Mouse (Mus musculus): Measurements from ENCODE around the gene Faap100. TPM values are rescaled to one million over a fixed set of nuclear protein-coding genes. Genes with fewer than 3 reads are reported as not detected.
"Not testable (repeated sequence)": the region's sequence is repeated elsewhere in the genome, so short reads cannot be mapped to it uniquely, and the experiment has no call there.

Faap100 gene
- polyA plus RNA-seq (2016; fragmentation: Nextera tagmentation; extraction: Ambion mirVana) = 38.0 and 45.9 TPM in 2 replicates

- peak; percentile 91 for DNase-seq (ENCODE audit: low spot score)
- peaks cover 30% of the 10 kb centered on the region for H3K4me1 ChIP-seq (replicated peaks)
- peak within 1 kb of the TSS; percentile 87 for H3K27ac ChIP-seq
- H3K9me3 ChIP-seq = no peaks in the 10 kb centered on the region
- H3K4me3 ChIP-seq = peak within 1 kb of the TSS; percentile 70
- H3K36me3 ChIP-seq = peaks cover 75% of the 10 kb centered on the region
- H3K27me3 ChIP-seq (ENCODE audit: insufficient read depth, poor library complexity, severe bottlenecking) = no peaks in the 10 kb centered on the region
- 10% methylated on average over 54 of the region's 54 CpGs for WGBS
Observed at GRCm38 (mm10) chr11:120378611-120379540, at the start of gene Faap100. Faap100 (minus strand) TSS chr11:120378764.

- Histone ChIP-seq H3K9me3 (no peaks in the 10 kb centered on the region), H3K4me1 (replicated peaks) (no peaks in the 10 kb centered on the region), H3K27ac (no peak overlapping the region), H3K4me3 (no peak overlapping the region), H3K36me3 (peaks cover 95% of the 10 kb centered on the region), H3K27me3 (ENCODE audit: insufficient read depth, poor library complexity, severe bottlenecking) (no peaks in the 10 kb centered on the region)
- no peak for DNase-seq (ENCODE audit: low spot score)
- 93% methylated on average over 3 of the region's 3 CpGs for WGBS
Observed at GRCm38 (mm10) chr11:120426727-120427126, 48.2 kb upstream of the Faap100 start.

- Histone ChIP-seq H3K9me3 (no peaks in the 10 kb centered on the region), H3K27me3 (ENCODE audit: insufficient read depth, poor library complexity, severe bottlenecking) (no peaks in the 10 kb centered on the region), H3K4me3 (no peak overlapping the region), H3K36me3 (peaks cover 95% of the 10 kb centered on the region), H3K27ac (no peak overlapping the region), H3K4me1 (replicated peaks) (no peaks in the 10 kb centered on the region)
- DNase-seq (ENCODE audit: low spot score) = peak; percentile 65
- 75% methylated on average over 9 of the region's 9 CpGs for WGBS
Observed at GRCm38 (mm10) chr11:120423569-120424295, 45.2 kb upstream of the Faap100 start.

- no peaks in the 10 kb centered on the region for H3K9me3 ChIP-seq
- 93% methylated on average over 13 of the region's 13 CpGs for WGBS
- no peak overlapping the region for H3K4me3 ChIP-seq
- no peaks in the 10 kb centered on the region for H3K27me3 ChIP-seq (ENCODE audit: insufficient read depth, poor library complexity, severe bottlenecking)
- peaks cover 95% of the 10 kb centered on the region for H3K36me3 ChIP-seq
- no peaks in the 10 kb centered on the region for H3K4me1 ChIP-seq (replicated peaks)
- DNase-seq (ENCODE audit: low spot score) = no peak
- H3K27ac ChIP-seq = no peak overlapping the region
Observed at GRCm38 (mm10) chr11:120422651-120423568, 44.3 kb upstream of the Faap100 start.

GRCm38 (mm10) chr11:120418592-120418991 is 40.0 kb upstream of the Faap100 start:
- no peak overlapping the region for H3K4me3 ChIP-seq

GRCm38 (mm10) chr11:120417852-120418251 is 39.3 kb upstream of the Faap100 start:
- 95% methylated on average over 7 of the region's 7 CpGs for whole genome bisulfite sequencing
- Histone ChIP-seq H3K9me3 (no peaks in the 10 kb centered on the region), H3K4me1 (replicated peaks) (no peaks in the 10 kb centered on the region), H3K27ac (no peak overlapping the region), H3K4me3 (no peak overlapping the region), H3K36me3 (peaks cover 97% of the 10 kb centered on the region), H3K27me3 (ENCODE audit: insufficient read depth, poor library complexity, severe bottlenecking) (no peaks in the 10 kb centered on the region)
- DNase-seq (ENCODE audit: low spot score) = no peak

More at GRCm38 (mm10) chr11:120418592-120418991, 40.0 kb upstream of the Faap100 start:
- H3K9me3 ChIP-seq = no peaks in the 10 kb centered on the region
- H3K27me3 ChIP-seq (ENCODE audit: insufficient read depth, poor library complexity, severe bottlenecking) = no peaks in the 10 kb centered on the region
- H3K36me3 ChIP-seq = peaks cover 97% of the 10 kb centered on the region
- DNase-seq (ENCODE audit: low spot score) = no peak
- H3K27ac ChIP-seq = no peak overlapping the region
- H3K4me1 ChIP-seq (replicated peaks) = no peaks in the 10 kb centered on the region
- 100% methylated on average over 1 of the region's 1 CpGs for WGBS

GRCm38 (mm10) chr11:120413621-120414020 is 35.1 kb upstream of the Faap100 start:
- H3K36me3 ChIP-seq = peaks cover 98% of the 10 kb centered on the region
- H3K27me3 ChIP-seq (ENCODE audit: insufficient read depth, poor library complexity, severe bottlenecking); H3K9me3 ChIP-seq; H3K4me3 ChIP-seq; H3K4me1 ChIP-seq (replicated peaks); DNase-seq (ENCODE audit: low spot score); H3K27ac ChIP-seq: not testable (repeated sequence)
- 95% methylated on average over 8 of the region's 10 CpGs for WGBS

- Histone ChIP-seq H3K4me3 (no peak overlapping the region), H3K9me3 (no peaks in the 10 kb centered on the region), H3K27ac (no peak overlapping the region), H3K27me3 (ENCODE audit: insufficient read depth, poor library complexity, severe bottlenecking) (no peaks in the 10 kb centered on the region), H3K4me1 (replicated peaks) (no peaks in the 10 kb centered on the region), H3K36me3 (peaks cover 100% of the 10 kb centered on the region)
- DNase-seq (ENCODE audit: low spot score) = no peak
- 87% methylated on average over 1 of the region's 1 CpGs for WGBS
Observed at GRCm38 (mm10) chr11:120406445-120406844, 27.9 kb upstream of the Faap100 start.

- Histone ChIP-seq H3K4me3 (no peak overlapping the region), H3K9me3 (no peaks in the 10 kb centered on the region), H3K4me1 (replicated peaks) (no peaks in the 10 kb centered on the region), H3K36me3 (peaks cover 100% of the 10 kb centered on the region), H3K27ac (no peak overlapping the region), H3K27me3 (ENCODE audit: insufficient read depth, poor library complexity, severe bottlenecking) (no peaks in the 10 kb centered on the region)
- 94% methylated on average over 3 of the region's 3 CpGs for WGBS
- DNase-seq (ENCODE audit: low spot score) = no peak
Observed at GRCm38 (mm10) chr11:120405867-120406266, 27.3 kb upstream of the Faap100 start.

- Histone ChIP-seq H3K4me3 (no peak overlapping the region), H3K27ac (no peak overlapping the region)
- 98% methylated on average over 1 of the region's 1 CpGs for WGBS
Observed at GRCm38 (mm10) chr11:120404814-120405213, 26.2 kb upstream of the Faap100 start.

GRCm38 (mm10) chr11:120399319-120399718 is 20.8 kb upstream of the Faap100 start:
- no peaks in the 10 kb centered on the region for H3K27me3 ChIP-seq (ENCODE audit: insufficient read depth, poor library complexity, severe bottlenecking)
- no peaks in the 10 kb centered on the region for H3K4me1 ChIP-seq (replicated peaks)
- no peak for DNase-seq (ENCODE audit: low spot score)
- no peak overlapping the region for H3K4me3 ChIP-seq
- 95% methylated on average over 2 of the region's 2 CpGs for WGBS
- no peak overlapping the region for H3K27ac ChIP-seq
- no peaks in the 10 kb centered on the region for H3K9me3 ChIP-seq
- peaks cover 97% of the 10 kb centered on the region for H3K36me3 ChIP-seq

More at GRCm38 (mm10) chr11:120404814-120405213, 26.2 kb upstream of the Faap100 start:
- no peak for DNase-seq (ENCODE audit: low spot score)
- peaks cover 100% of the 10 kb centered on the region for H3K36me3 ChIP-seq
- H3K27me3 ChIP-seq (ENCODE audit: insufficient read depth, poor library complexity, severe bottlenecking) = no peaks in the 10 kb centered on the region
- H3K4me1 ChIP-seq (replicated peaks) = no peaks in the 10 kb centered on the region
- no peaks in the 10 kb centered on the region for H3K9me3 ChIP-seq

GRCm38 (mm10) chr11:120397602-120398001 is 19.0 kb upstream of the Faap100 start:
- DNase-seq (ENCODE audit: low spot score) = no peak
- Histone ChIP-seq H3K4me3 (no peak overlapping the region), H3K9me3 (no peaks in the 10 kb centered on the region), H3K27ac (no peak overlapping the region), H3K36me3 (peaks cover 97% of the 10 kb centered on the region), H3K4me1 (replicated peaks) (no peaks in the 10 kb centered on the region), H3K27me3 (ENCODE audit: insufficient read depth, poor library complexity, severe bottlenecking) (no peaks in the 10 kb centered on the region)
- WGBS = 81% methylated on average over 2 of the region's 2 CpGs

Measured in hindbrain, embryonic 10.5 days (tissue).